Mouse (Mus musculus) intestine, embryonic 15.5 days (tissue): Measurements from ENCODE around the gene Gpr18. TPM values are rescaled to one million over a fixed set of nuclear protein-coding genes. Genes with fewer than 3 reads are reported as not detected.

Experiments used
- ATAC-seq: fragments of 200-750 bp; cut with Nextera tagmentation; 2 replicates; pipeline ENCODE4 v1.8.0; 2017; ENCODE audit warnings: moderate TSS enrichment, moderate library complexity
- H3K27ac ChIP-seq: fragments of 300-500 bp; sonication (generic); 2 replicates; pipeline ENCODE4 v1.5.1; 2015; ENCODE audit warnings: mild to moderate bottlenecking, inconsistent platforms
- H3K27me3 ChIP-seq: fragments of 300-500 bp; sonication (generic); replicated peaks from 2 replicates; pipeline ENCODE4 v1.6.1; 2015; ENCODE audit warnings: inconsistent platforms
- H3K36me3 ChIP-seq: fragments of 300-500 bp; sonication (generic); 2 replicates; pipeline ENCODE4 v1.6.1; 2015; ENCODE audit warnings: inconsistent platforms
- H3K4me1 ChIP-seq: fragments of 300-500 bp; sonication (generic); replicated peaks from 2 replicates; pipeline ENCODE4 v1.6.1; 2015; ENCODE audit warnings: inconsistent platforms
- H3K4me2 ChIP-seq: fragments of 300-500 bp; sonication (generic); replicated peaks from 2 replicates; pipeline ENCODE4 v1.6.1; 2015; ENCODE audit warnings: mild to moderate bottlenecking, inconsistent platforms
- H3K4me3 ChIP-seq: fragments of 300-500 bp; sonication (generic); replicated peaks from 2 replicates; pipeline ENCODE4 v1.5.1; 2015; ENCODE audit warnings: inconsistent platforms
- H3K9ac ChIP-seq: fragments of 300-500 bp; sonication (generic); 2 replicates; pipeline ENCODE4 v1.6.1; 2015; ENCODE audit warnings: inconsistent platforms
- H3K9me3 ChIP-seq: fragments of 300-500 bp; sonication (generic); 2 replicates; pipeline ENCODE4 v1.6.1; 2016; ENCODE audit warnings: inconsistent platforms
- WGBS: fragments of 180-500 bp; shearing (Covaris S2); methylation state at CpG from one replicate; pipeline ENCODE4 v1.1.7; 2015; 5-methylcytosine and 5-hydroxymethylcytosine counted together
- polyA plus RNA-seq: library from polyadenylated mRNA; unstranded; fragments of >200 nt; fragmentation: Nextera tagmentation; extraction: Ambion mirVana; gene quantifications from 2 replicates; pipeline ENCODE4 v1.2.1, GENCODE M21; 2015

Gpr18 gene
- 0.29 and 0.34 TPM in 2 replicates for polyA plus RNA-seq

GRCm38 (mm10) chr14:121915621-121916020 is at the start of gene Gpr18:
Gpr18 (minus strand) TSS chr14:121915781.
- Histone ChIP-seq H3K4me2 (no peak within 1 kb of the TSS), H3K9me3 (no peaks in the 10 kb centered on the region), H3K4me1 (peaks cover 3% of the 10 kb centered on the region; the same call in 1 of the 2 replicates), H3K27me3 (no peaks in the 10 kb centered on the region), H3K9ac (no peak within 1 kb of the TSS), H3K27ac (no peak within 1 kb of the TSS), H3K4me3 (no peak within 1 kb of the TSS), H3K36me3 (0 out of 2 replicates have a peak, but pooled peaks cover 9% of the 10 kb centered on the region)
- no peak for ATAC-seq
- 59% methylated on average over 8 of the region's 8 CpGs for WGBS

- Histone ChIP-seq H3K27me3 (no peaks in the 10 kb centered on the region), H3K9ac (no peak within 1 kb of the TSS), H3K4me1 (peaks cover 14% of the 10 kb centered on the region), H3K27ac (no peak within 1 kb of the TSS), H3K4me3 (peak within 1 kb of the TSS; percentile 2; the same call in 1 of the 2 replicates), H3K36me3 (no peaks in the 10 kb centered on the region), H3K4me2 (no peak within 1 kb of the TSS; the same call in 1 of the 2 replicates), H3K9me3 (no peaks in the 10 kb centered on the region)
- no peak for ATAC-seq
- WGBS, result 30% methylated on average over 6 of the region's 6 CpGs
Observed at GRCm38 (mm10) chr14:121964990-121965389, 49.4 kb upstream of the Gpr18 start, which contains the start of gene Gpr183. Gpr183 (minus strand) TSS chr14:121965195.

GRCm38 (mm10) chr14:121963942-121964335 is 48.4 kb upstream of the Gpr18 start:
- H3K9ac ChIP-seq, result no peak overlapping the region

GRCm38 (mm10) chr14:121963251-121963941 is 47.8 kb upstream of the Gpr18 start:
- Histone ChIP-seq H3K9me3 (no peaks in the 10 kb centered on the region), H3K4me2 (no peak overlapping the region; the same call in 1 of the 2 replicates), H3K9ac (no peak overlapping the region), H3K27me3 (no peaks in the 10 kb centered on the region), H3K4me3 (peak overlapping the region; percentile 2; the same call in 1 of the 2 replicates), H3K4me1 (peaks cover 19% of the 10 kb centered on the region), H3K27ac (peak overlapping the region; percentile 13; the same call in 1 of the 2 replicates), H3K36me3 (no peaks in the 10 kb centered on the region)
- peak; percentile 39 for ATAC-seq
- 47% methylated on average over 9 of the region's 9 CpGs for WGBS

More at GRCm38 (mm10) chr14:121963942-121964335, 48.4 kb upstream of the Gpr18 start:
- Histone ChIP-seq H3K9me3 (no peaks in the 10 kb centered on the region), H3K36me3 (no peaks in the 10 kb centered on the region), H3K4me3 (peak overlapping the region; percentile 2; the same call in 1 of the 2 replicates), H3K27ac (peak overlapping the region; percentile 13; the same call in 1 of the 2 replicates), H3K27me3 (no peaks in the 10 kb centered on the region), H3K4me2 (no peak overlapping the region; the same call in 1 of the 2 replicates), H3K4me1 (peaks cover 15% of the 10 kb centered on the region)
- WGBS, result 33% methylated on average over 4 of the region's 4 CpGs
- no peak for ATAC-seq

- 0 out of 2 replicates have a peak overlapping the region, but pooled peaks have one; percentile 3 for H3K4me2 ChIP-seq
- ATAC-seq, result no peak
- WGBS, result 68% methylated on average over 14 of the region's 14 CpGs
Observed at GRCm38 (mm10) chr14:121962128-121962890, 46.7 kb upstream of the Gpr18 start.

GRCm38 (mm10) chr14:121961496-121962127 is 46.0 kb upstream of the Gpr18 start:
- Histone ChIP-seq H3K36me3 (no peaks in the 10 kb centered on the region), H3K4me2 (0 out of 2 replicates have a peak overlapping the region, but pooled peaks have one; percentile 11), H3K27ac (peak overlapping the region; percentile 36), H3K9me3 (no peaks in the 10 kb centered on the region), H3K4me3 (no peak overlapping the region), H3K4me1 (peaks cover 19% of the 10 kb centered on the region), H3K27me3 (no peaks in the 10 kb centered on the region), H3K9ac (no peak overlapping the region)
- 60% methylated on average over 12 of the region's 12 CpGs for WGBS
- no peak for ATAC-seq

More at GRCm38 (mm10) chr14:121962128-121962890, 46.7 kb upstream of the Gpr18 start:
- Histone ChIP-seq H3K4me1 (peaks cover 19% of the 10 kb centered on the region), H3K4me3 (no peak overlapping the region), H3K36me3 (no peaks in the 10 kb centered on the region), H3K9me3 (no peaks in the 10 kb centered on the region), H3K9ac (no peak overlapping the region), H3K27me3 (no peaks in the 10 kb centered on the region), H3K27ac (peak overlapping the region; percentile 36)

GRCm38 (mm10) chr14:121960997-121961396 is 45.4 kb upstream of the Gpr18 start:
- 30% methylated on average over 6 of the region's 6 CpGs for WGBS
- H3K4me2 ChIP-seq, result 0 out of 2 replicates have a peak overlapping the region, but pooled peaks have one; percentile 11
- H3K9ac ChIP-seq, result no peak overlapping the region
- H3K27ac ChIP-seq, result no peak overlapping the region
- H3K36me3 ChIP-seq, result no peaks in the 10 kb centered on the region
- ATAC-seq, result no peak
- no peaks in the 10 kb centered on the region for H3K9me3 ChIP-seq
- peaks cover 19% of the 10 kb centered on the region for H3K4me1 ChIP-seq
- no peaks in the 10 kb centered on the region for H3K27me3 ChIP-seq
- H3K4me3 ChIP-seq, result no peak overlapping the region

GRCm38 (mm10) chr14:121960531-121960930 is 45.0 kb upstream of the Gpr18 start:
- Histone ChIP-seq H3K4me3 (no peak overlapping the region), H3K27me3 (no peaks in the 10 kb centered on the region), H3K36me3 (no peaks in the 10 kb centered on the region), H3K4me2 (no peak overlapping the region), H3K9me3 (no peaks in the 10 kb centered on the region), H3K27ac (no peak overlapping the region), H3K4me1 (peaks cover 19% of the 10 kb centered on the region), H3K9ac (no peak overlapping the region)
- ATAC-seq, result no peak
- WGBS, result 81% methylated on average over 2 of the region's 2 CpGs

- no peaks in the 10 kb centered on the region for H3K27me3 ChIP-seq
- peaks cover 19% of the 10 kb centered on the region for H3K4me1 ChIP-seq
- no peak overlapping the region for H3K27ac ChIP-seq
- WGBS, result 85% methylated on average over 4 of the region's 4 CpGs
- no peak overlapping the region for H3K9ac ChIP-seq
- no peak overlapping the region for H3K4me2 ChIP-seq
- no peaks in the 10 kb centered on the region for H3K36me3 ChIP-seq
- H3K4me3 ChIP-seq, result no peak overlapping the region
- ATAC-seq, result no peak
- H3K9me3 ChIP-seq, result no peaks in the 10 kb centered on the region
Observed at GRCm38 (mm10) chr14:121960031-121960430, 44.5 kb upstream of the Gpr18 start.

GRCm38 (mm10) chr14:121959538-121959980 is 44.0 kb upstream of the Gpr18 start:
- no peak overlapping the region for H3K4me2 ChIP-seq
- WGBS, result 90% methylated on average over 3 of the region's 3 CpGs
- no peak for ATAC-seq
- H3K9me3 ChIP-seq, result no peaks in the 10 kb centered on the region
- no peaks in the 10 kb centered on the region for H3K36me3 ChIP-seq
- no peak overlapping the region for H3K4me3 ChIP-seq
- peaks cover 19% of the 10 kb centered on the region for H3K4me1 ChIP-seq
- no peaks in the 10 kb centered on the region for H3K27me3 ChIP-seq
- no peak overlapping the region for H3K27ac ChIP-seq
- H3K9ac ChIP-seq, result no peak overlapping the region

- Histone ChIP-seq H3K4me1 (peaks cover 19% of the 10 kb centered on the region), H3K9ac (no peak overlapping the region), H3K4me2 (no peak overlapping the region), H3K9me3 (no peaks in the 10 kb centered on the region), H3K36me3 (no peaks in the 10 kb centered on the region), H3K27ac (no peak overlapping the region), H3K27me3 (no peaks in the 10 kb centered on the region), H3K4me3 (no peak overlapping the region)
- ATAC-seq, result peak; percentile 59
- 42% methylated on average over 10 of the region's 10 CpGs for WGBS
Observed at GRCm38 (mm10) chr14:121958751-121959537, 43.4 kb upstream of the Gpr18 start.
